Mouse (Mus musculus) liver, embryonic 16.5 days (tissue): Measurements from ENCODE around the gene Apoa5. TPM values are rescaled to one million over a fixed set of nuclear protein-coding genes. Genes with fewer than 3 reads are reported as not detected.
"Not testable (repeated sequence)": the region's sequence is repeated elsewhere in the genome, so short reads cannot be mapped to it uniquely, and the experiment has no call there.

ENCODE experiments used
- ATAC-seq: fragments of 200-750 bp; cut with Nextera tagmentation; 2 replicates; pipeline ENCODE4 v1.8.0; 2017; ENCODE audit warnings: low read depth, mild to moderate bottlenecking, moderate number of reproducible peaks, moderate library complexity
- H3K27ac ChIP-seq: fragments of 300-500 bp; sonication (generic); 2 replicates; pipeline ENCODE4 v1.5.1; 2014; ENCODE audit warnings: mild to moderate bottlenecking, low read length
- H3K27me3 ChIP-seq: fragments of 300-500 bp; sonication (generic); 2 replicates; pipeline ENCODE4 v1.6.1; 2014; ENCODE audit warnings: low read depth, low read length, mixed read lengths; ENCODE audit not compliant: control insufficient read depth, insufficient read depth
- H3K36me3 ChIP-seq: fragments of 300-500 bp; sonication (generic); 2 replicates; pipeline ENCODE4 v1.6.1; 2014; ENCODE audit warnings: mild to moderate bottlenecking; ENCODE audit not compliant: control insufficient read depth, insufficient read depth
- H3K4me1 ChIP-seq: fragments of 300-500 bp; sonication (generic); 2 replicates; pipeline ENCODE4 v1.6.1; 2014; ENCODE audit warnings: low read depth, low read length, mixed read lengths; ENCODE audit not compliant: control insufficient read depth
- H3K4me2 ChIP-seq: fragments of 300-500 bp; sonication (generic); 2 replicates; pipeline ENCODE4 v1.6.1; 2014; ENCODE audit warnings: low read depth, low read length, mixed read lengths
- H3K4me3 ChIP-seq: fragments of 300-500 bp; sonication (generic); 2 replicates; pipeline ENCODE4 v1.5.1; 2014; ENCODE audit warnings: low read depth, mild to moderate bottlenecking, low read length
- H3K9ac ChIP-seq: fragments of 300-500 bp; sonication (generic); 2 replicates; pipeline ENCODE4 v1.6.1; 2014; ENCODE audit warnings: low read depth, low read length
- H3K9me3 ChIP-seq: fragments of 300-500 bp; sonication (generic); replicated peaks from 2 replicates; pipeline ENCODE4 v1.6.1; 2016; ENCODE audit warnings: low read length; ENCODE audit not compliant: control insufficient read depth
- WGBS: fragments of 180-500 bp; shearing (Covaris S2); extraction: QIAGEN DNeasy Blood & Tissue Kit; methylation state at CpG from one replicate; pipeline ENCODE4 v1.1.7; 2014; ENCODE audit not compliant: insufficient replicate concordance; 5-methylcytosine and 5-hydroxymethylcytosine counted together
- polyA plus RNA-seq: library from polyadenylated mRNA; unstranded; fragments of >200 nt; fragmentation: Nextera tagmentation; extraction: Ambion mirVana; gene quantifications from 2 replicates; pipeline ENCODE4 v1.2.1, GENCODE M21; 2015

Apoa5 gene
- polyA plus RNA-seq, 1 experiment from 2014 or later = 1.1 TPM

- no peaks in the 10 kb centered on the region for H3K4me1 ChIP-seq
- H3K9me3 ChIP-seq = no peaks in the 10 kb centered on the region
- 57% methylated on average over 8 of the region's 8 CpGs for WGBS
- H3K27me3 ChIP-seq = no peaks in the 10 kb centered on the region
- no peak overlapping the region for H3K27ac ChIP-seq
- no peak overlapping the region for H3K4me3 ChIP-seq
- no peak overlapping the region for H3K9ac ChIP-seq
- H3K36me3 ChIP-seq = no peaks in the 10 kb centered on the region
- no peak for ATAC-seq
- H3K4me2 ChIP-seq = no peak overlapping the region
These were observed 48.5 kb downstream of the Apoa5 start for GRCm38 (mm10) chr9:46316909-46317308.

DNA sequence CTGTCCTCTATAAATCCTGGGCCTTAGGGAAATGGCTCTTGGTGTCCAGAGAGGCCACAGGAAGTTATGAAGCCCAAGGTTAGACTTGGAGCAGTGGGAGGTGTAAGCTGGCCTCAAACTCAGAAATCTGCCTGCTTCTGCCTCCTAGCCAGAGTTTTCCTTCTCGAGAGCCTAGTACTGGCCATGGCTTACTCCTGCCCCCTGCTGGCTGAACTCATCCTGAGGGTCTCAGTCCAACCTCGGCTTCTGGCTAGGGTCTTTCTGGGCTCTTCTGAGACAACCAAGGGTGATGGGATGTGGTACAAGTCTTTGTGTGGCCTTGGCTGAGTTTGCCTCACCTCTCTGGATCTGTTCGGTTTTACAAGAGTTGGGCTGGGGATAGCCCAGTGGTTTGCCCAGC is 49.5 kb downstream of the Apoa5 start:
- WGBS = 76% methylated on average over 3 of the region's 3 CpGs
- no peak for ATAC-seq

DNA sequence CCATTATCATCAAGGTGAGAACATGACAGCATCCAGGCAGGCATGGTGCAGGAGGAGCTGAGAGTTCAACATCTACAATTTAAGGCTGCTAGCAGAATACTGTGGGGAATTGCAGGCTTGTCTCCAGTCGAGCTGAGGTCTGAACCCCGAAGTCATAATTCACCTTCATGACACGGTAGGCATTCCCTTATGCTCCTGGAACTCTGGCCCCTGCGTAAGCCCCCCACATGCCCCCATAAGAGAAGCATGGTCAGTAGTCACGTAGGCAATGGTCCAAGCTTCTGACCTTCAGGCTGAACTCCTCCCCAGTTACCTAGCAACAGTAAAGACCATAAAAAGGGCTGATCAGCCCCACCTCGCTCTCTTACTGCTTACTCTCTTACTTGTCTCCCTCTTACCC is 51.5 kb downstream of the Apoa5 start, which contains the start of gene 4931429L15Rik:
4931429L15Rik (minus strand) TSS at position 101 of the 400 bp plus-strand sequence.
- H3K9me3 ChIP-seq, H3K4me3 ChIP-seq, H3K4me1 ChIP-seq, H3K27me3 ChIP-seq, ATAC-seq, H3K27ac ChIP-seq, H3K9ac ChIP-seq, H3K36me3 ChIP-seq, H3K4me2 ChIP-seq: not testable (repeated sequence)
- 59% methylated on average over 6 of the region's 6 CpGs for WGBS

More for the DNA sequence above, 49.5 kb downstream of the Apoa5 start:
- H3K36me3 ChIP-seq = no peaks in the 10 kb centered on the region
- no peaks in the 10 kb centered on the region for H3K27me3 ChIP-seq
- no peaks in the 10 kb centered on the region for H3K9me3 ChIP-seq
- H3K4me1 ChIP-seq = no peaks in the 10 kb centered on the region
- no peak overlapping the region for H3K4me2 ChIP-seq
- no peak overlapping the region for H3K9ac ChIP-seq
- no peak overlapping the region for H3K27ac ChIP-seq
- no peak overlapping the region for H3K4me3 ChIP-seq

GRCm38 (mm10) chr9:46320461-46320860 is 52.0 kb downstream of the Apoa5 start:
- no peak overlapping the region for H3K9ac ChIP-seq
- no peaks in the 10 kb centered on the region for H3K27me3 ChIP-seq
- H3K4me2 ChIP-seq = no peak overlapping the region
- H3K27ac ChIP-seq = no peak overlapping the region
- 54% methylated on average over 2 of the region's 2 CpGs for WGBS
- H3K9me3 ChIP-seq = no peaks in the 10 kb centered on the region
- no peak for ATAC-seq
- H3K4me3 ChIP-seq = no peak overlapping the region
- H3K4me1 ChIP-seq = no peaks in the 10 kb centered on the region
- H3K36me3 ChIP-seq = no peaks in the 10 kb centered on the region

Other genes with a start within 250 kb of the Apoa5 start
- 6,810 and 7,451 TPM in 2 replicates for gene Apoa1, start 40.1 kb upstream of the Apoa5 start, polyA plus RNA-seq
- gene Apoc3, start 33.0 kb upstream of the Apoa5 start, polyA plus RNA-seq = 9.3 and 14.0 TPM in 2 replicates
- 0.07 and 14.5 TPM in 2 replicates for gene Apoa4, start 27.9 kb upstream of the Apoa5 start, polyA plus RNA-seq
- 20.5 and 23.6 TPM in 2 replicates for gene Zpr1, start 4.4 kb downstream of the Apoa5 start, polyA plus RNA-seq
- 6.5 and 6.7 TPM in 2 replicates for gene Bud13, start 14.4 kb downstream of the Apoa5 start, polyA plus RNA-seq
- not detected in 2 replicates for gene 4931429L15Rik, start 51.4 kb downstream of the Apoa5 start, polyA plus RNA-seq